Mouse (Mus musculus) frontal cortex, adult (tissue): ENCODE measurements around the gene Aldoc.

Source experiments
- ATAC-seq: cut with Nextera tagmentation; 2 replicates; pipeline ENCODE4 v1.9.2; 2017; ENCODE audit warnings: mild to moderate bottlenecking, moderate library complexity, mixed read lengths; ENCODE audit not compliant: low TSS enrichment

Aldoc gene

DNA sequence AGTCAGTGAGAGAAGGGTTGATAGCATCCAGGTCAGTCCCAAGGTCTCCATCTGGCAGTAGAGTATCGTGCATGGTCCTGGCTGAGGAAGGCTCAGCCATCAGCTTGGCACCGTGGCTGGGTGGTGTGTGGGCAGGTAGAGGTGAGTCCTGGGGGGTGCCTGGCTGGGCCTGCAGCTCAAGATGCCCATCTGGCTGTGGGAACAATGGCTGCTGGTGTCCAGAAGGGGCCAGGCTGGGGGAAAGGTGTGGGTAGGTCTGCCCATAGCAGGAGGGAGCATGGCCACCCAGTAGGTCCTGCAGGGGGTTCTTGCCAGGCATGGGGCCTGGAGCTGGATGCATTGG, 38.0 kb downstream of the Aldoc start:
- ATAC-seq, result no peak

DNA sequence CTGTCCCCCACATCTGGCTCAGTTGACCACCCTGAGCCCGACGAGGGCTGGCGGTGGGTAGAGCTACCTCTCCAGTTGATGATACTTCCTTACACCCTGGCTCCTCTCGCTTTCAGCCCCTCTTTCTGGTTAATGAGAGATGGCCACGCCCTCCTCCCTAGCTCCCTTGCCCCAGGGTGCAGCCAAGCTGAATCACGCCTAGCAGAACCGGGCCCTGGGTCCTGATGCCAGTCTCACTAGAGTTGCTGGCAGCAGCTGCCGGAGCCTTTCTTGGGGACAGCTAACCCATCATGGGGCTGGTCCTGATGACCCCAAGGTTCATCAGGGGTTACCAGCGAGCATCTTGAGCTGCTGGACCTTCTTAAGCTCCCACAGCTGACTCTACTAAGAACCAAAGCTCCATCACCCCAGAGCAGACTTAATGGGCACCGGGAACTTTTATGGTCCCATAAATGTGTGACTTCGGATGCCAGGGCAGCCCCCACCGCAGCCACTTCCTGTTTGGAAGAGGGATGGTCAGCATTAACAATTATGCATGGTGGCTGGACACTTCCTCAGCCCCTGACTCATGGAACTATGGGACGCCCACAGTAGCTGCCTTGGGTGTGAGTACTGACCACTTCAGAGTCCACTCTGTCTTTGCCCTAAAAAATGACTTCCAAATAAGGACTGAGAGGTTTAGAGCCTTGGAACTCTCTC, 40.7 kb downstream of the Aldoc start:
- ATAC-seq, result no peak

DNA sequence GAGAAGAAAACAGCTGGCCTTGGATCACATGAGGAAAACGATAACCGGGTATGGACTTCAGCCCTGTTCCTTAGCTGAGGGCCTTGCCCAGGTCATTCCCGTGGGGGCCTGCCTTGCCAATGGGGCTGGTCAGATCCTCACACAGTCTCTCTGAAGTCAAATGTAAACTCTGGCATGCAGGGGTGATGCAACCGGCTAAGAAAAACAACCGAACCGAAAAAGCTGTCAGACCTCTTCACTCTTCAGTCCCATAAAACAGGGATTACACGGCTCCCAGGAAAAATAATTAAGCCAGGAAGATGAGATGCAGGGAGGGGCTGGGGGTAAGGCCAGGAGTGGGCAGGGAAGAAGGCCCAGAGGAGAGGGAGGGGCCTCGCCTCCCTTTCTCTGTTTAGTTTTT, 41.3 kb downstream of the Aldoc start:
- no peak for ATAC-seq

DNA sequence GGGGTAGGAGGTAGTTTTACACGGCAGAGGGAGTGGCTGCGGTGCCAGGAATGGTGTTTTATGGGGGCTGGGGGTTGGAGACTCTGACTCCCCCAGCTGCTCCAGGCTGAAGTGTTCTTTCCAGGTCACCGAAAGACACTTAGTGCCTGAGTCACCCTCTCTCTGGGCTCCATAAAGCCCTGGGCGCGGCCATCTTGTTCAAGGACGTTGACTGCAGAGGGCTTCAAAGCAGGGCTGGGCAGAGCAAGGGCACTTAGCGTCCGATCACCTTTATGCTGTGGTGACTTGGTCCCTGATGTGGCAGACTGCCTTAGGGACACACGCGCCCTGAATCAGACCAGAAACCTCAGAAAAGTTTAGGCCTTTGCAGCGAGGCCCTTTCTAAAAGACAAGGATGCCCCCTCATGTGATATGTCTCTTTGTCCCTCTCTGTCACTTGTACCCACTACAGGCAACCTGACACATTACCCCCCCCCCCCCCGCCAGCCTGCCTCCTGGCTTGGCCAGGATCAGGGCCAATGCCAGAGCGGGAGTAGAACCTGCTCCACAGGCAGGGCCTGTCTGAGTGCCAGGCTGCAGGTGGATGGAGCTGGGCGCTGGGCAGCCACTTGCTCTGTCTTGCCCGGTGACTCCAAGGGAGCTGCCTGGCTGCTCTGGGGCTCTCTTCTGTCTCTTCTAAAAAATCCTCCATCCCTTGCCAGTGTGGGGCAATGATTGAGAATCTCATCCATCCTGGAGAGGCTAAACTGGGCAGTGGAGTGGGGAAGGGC, 44.9 kb downstream of the Aldoc start:
- no peak for ATAC-seq

DNA sequence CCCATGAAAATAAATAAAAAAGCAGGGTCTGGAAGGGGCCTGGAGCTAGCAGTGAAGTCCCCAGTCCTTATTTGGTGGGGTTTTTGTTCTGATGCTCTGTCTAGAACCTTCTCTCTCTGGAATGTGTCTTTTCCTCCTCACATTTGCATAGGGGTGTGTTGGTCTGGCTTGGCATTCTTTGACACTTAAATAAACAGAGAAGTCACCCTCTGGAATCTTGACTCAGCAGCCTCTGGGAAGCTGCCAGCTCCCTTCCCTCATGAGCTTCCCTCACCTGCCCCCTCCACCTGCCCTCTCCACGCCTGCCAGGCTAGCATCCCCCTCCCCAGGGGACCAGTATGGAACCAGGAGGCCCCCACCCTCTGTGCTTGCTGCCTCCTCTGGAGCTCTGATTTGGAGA, 47.6 kb downstream of the Aldoc start:
- no peak for ATAC-seq

DNA sequence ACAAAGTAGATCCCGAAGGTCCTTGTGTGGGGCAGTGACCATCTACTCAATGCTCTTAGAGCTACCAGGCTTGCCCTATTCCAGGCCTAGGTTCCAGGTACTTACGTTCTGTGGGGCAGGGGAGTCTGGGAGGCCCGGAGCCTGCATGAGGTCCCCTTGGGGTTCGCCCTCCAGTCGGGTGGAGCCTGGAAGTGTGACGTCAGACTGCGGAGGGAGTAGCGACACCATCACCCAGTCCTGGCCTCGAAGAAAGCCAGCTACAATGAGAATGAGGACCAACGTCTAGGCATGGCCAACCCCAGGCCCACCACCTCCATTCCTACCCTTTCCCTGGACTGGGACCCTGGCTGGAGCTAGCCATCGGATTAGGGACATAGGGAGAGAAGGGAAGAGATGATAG, 48.9 kb downstream of the Aldoc start:
- no peak for ATAC-seq

DNA sequence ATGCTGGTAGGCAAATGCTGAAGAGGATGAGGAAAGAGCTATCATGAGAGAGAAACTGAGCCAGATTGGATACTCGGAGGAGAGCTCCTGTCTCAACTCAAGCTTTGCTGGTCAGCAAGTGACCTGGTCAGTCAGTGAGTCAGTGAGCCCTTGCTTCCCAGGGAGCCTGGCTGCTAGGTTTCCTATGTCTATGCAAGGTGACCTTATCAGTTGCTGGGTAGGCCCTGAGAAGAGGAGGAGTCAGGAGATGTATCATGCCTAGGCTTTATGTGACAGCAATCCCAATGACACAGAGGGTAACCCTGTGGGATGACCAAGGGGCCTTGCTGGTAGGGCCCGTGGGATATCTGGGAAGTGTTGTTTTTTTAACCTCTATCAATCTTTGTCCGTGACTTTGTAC, 49.4 kb downstream of the Aldoc start:
- no peak for ATAC-seq

DNA sequence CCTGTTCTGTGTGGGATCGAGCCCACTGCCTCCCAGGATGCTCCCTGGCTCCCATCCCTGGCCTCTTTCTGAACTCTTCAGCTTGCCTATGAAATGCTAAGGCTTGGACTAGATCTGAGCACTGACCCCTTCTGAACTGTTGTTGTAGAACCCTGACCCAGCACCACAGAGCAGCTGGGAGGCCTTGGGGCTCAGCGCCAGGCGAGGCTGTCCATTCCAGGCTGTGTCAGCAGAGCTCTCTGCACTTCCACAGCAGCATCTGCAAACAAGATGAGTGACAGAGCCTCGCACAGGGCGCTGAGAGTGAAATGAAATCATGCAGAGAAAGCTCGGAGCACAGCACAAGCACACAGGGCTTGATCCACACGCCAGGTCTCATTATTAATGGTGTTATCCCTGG, 49.8 kb downstream of the Aldoc start:
- ATAC-seq, result no peak

DNA sequence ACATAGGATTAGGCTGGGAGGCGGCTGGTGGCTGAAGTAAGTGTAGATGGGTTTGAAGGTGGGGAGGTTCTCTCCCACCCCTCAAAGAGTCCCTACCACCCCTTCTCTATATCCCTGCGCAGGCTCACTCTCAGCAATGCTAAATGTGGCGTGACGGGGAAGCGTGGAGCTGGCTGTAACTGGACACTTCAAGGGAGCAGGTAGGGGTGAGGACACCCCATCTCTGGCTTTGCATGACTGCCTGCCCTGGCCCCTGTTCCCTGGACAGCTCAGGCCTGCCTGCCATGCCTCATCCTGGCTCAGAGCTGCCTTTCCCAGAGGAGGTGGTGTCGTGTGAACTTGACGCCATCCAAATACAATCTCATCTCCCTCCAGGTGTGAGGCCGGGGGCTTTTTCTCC, 51.4 kb downstream of the Aldoc start:
- ATAC-seq, result no peak
